Mouse (Mus musculus) olfactory bulb, adult 2 months (tissue): ENCODE data around the gene Atrn.

Experiments used
- CTCF ChIP-seq: fragments of 200-500 bp; IDR thresholded peaks from 2 replicates; pipeline ENCODE4 v1.5.1; 2012; ENCODE audit warnings: low read depth, mild to moderate bottlenecking, low read length, moderate library complexity; ENCODE audit not compliant: insufficient read depth
- POLR2A ChIP-seq: fragments of 200-500 bp; IDR thresholded peaks from 2 replicates; pipeline ENCODE4 v1.6.1; 2012; ENCODE audit warnings: mild to moderate bottlenecking, low read depth, low read length, moderate library complexity; ENCODE audit not compliant: insufficient read depth

GRCm38 (mm10) chr2:131059377-131059776 is 153.1 kb downstream of the Atrn start:
- TF ChIP-seq CTCF (no peak), POLR2A (no peak)
